Mouse (Mus musculus): ENCODE results near the gene Gm40193.

- TF ChIP-seq MAX (IDR thresholded peaks at IDR 0.05) (no peak), CTCF (IDR thresholded peaks at IDR 0.05; ENCODE audit: control insufficient read depth, insufficient read depth, insufficient read length) (no peak), MYOD1 (IDR thresholded peaks at IDR 0.05; ENCODE audit: control insufficient read depth, insufficient read length, low read depth) (no peak), CEBPB (IDR thresholded peaks at IDR 0.05; ENCODE audit: low read depth) (no peak), FOSL1 (IDR thresholded peaks at IDR 0.05; ENCODE audit: insufficient read depth, low read length, poor library complexity, severe bottlenecking) (no peak), MYOG (IDR thresholded peaks at IDR 0.05; ENCODE audit: control insufficient read depth, extremely low read depth, insufficient read length) (no peak), USF1 (IDR thresholded peaks at IDR 0.05; ENCODE audit: low read depth) (no peak)
These were observed 18.5 kb downstream of the Gm40193 start, which contains the start of gene Vmo1 for GRCm38 (mm10) chr11:70514288-70514687.
